Mouse (Mus musculus) right cerebral cortex, postnatal 25 days (tissue): ENCODE measurements around the gene Pth1r.

Experiments used
- DNase-seq: peaks from one replicate; pipeline ENCODE4 v3.0.0; 2022

The Pth1r gene

DNA sequence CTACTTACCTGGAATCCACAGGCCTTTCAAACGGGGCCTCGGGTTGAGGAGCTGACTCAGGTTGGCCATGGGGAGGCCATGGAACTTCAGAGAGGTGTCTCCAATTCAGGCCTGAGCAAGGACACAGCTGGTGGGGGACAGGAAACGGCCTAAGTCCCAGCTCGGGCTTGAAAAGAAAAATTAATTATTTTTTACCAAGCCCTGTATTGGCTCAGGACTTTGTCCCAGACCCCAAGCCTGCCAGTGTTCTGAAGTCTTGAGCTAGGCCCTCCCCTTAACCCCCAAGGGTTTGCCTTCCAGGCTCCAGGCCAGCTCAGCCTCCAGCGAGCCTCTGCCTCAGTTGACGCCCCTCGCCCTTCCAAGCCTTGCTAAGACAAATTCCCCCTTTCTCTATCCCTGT is at the start of gene Pth1r:
Gene Pth1r, minus strand, starts transcription at position 185 of the 400 bp plus-strand sequence.
- no peak for DNase-seq

DNA sequence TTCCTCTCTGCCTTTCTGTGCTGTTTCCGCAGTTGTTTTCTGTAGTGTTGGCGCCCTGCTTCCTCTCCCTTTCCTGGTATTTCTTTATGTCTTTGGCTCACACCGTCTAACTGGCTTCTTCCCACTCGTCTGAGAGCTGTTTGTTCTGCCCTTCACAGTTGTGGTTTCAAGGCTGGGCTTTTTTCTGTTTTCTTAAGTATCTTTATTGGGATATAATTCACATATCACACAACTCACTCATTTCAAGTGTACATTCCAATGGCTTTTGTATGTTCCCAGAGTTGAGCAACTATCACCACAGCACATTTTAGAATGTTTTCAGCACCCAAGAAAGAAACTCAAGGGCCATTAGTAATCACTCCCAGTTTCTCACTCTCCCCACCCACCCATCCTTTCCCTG is 43.5 kb upstream of the Pth1r start:
- DNase-seq = no peak

GRCm38 (mm10) chr9:110788169-110788568 is 41.2 kb upstream of the Pth1r start:
- no peak for DNase-seq

- DNase-seq = no peak
Measured at GRCm38 (mm10) chr9:110783611-110784010, 36.7 kb upstream of the Pth1r start.

- peak; percentile 68 for DNase-seq
Measured at GRCm38 (mm10) chr9:110781731-110782130, 34.8 kb upstream of the Pth1r start.

GRCm38 (mm10) chr9:110781256-110781721 is 34.3 kb upstream of the Pth1r start:
- peak; percentile 91 for DNase-seq

DNA sequence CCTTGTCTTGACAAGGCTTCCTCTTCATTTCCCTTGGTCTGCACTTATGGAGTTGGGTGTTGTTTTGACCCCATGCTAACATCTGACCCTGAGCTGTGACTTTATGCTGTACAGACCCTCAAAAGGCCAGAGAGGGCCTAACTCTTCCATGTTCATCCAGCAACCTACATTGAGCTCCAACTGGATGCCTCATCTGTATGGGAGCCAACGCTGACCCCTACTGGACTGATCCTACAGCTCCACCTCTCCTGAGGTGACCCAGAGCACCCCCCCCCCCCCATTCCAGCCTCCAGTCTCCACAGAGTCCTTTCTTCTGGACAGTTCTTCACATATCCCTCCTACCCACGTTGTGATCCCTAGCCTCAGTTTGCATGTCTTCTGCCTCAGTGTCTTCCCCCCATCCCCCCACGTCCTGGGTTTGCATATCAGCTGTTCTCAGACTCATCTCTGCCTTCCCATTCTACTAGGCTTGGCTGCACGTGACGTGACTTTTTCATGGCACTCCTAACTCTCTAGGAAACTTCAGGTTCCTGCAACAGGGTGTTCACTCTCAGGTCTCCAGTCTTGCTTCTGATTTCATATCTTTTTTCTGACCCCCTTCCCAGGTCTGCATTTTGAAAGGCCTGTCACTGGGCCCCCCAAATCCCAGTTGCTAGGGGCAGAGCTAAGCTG is 32.4 kb upstream of the Pth1r start:
- no peak for DNase-seq

DNA sequence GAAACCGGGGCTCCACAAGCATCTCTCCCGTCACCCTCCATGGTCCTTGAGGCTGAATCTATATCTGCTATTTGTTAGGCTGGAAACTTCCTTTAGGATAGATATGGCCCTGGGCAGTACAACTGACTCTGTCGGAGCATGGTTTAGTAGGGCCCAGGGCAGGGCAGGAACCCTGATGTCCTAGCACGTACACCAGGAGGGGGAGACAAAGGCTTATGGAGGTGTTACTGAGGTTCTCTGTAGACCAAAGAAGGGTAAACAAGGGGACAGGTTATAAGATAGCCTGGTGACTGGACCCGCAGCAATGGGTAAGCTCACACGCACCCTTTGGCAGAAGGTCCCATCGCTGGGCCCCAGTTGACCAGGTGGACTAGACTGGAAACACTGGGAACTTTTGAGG is 31.6 kb upstream of the Pth1r start:
- no peak for DNase-seq

GRCm38 (mm10) chr9:110778100-110778499 is 31.2 kb upstream of the Pth1r start:
- DNase-seq = no peak

DNA sequence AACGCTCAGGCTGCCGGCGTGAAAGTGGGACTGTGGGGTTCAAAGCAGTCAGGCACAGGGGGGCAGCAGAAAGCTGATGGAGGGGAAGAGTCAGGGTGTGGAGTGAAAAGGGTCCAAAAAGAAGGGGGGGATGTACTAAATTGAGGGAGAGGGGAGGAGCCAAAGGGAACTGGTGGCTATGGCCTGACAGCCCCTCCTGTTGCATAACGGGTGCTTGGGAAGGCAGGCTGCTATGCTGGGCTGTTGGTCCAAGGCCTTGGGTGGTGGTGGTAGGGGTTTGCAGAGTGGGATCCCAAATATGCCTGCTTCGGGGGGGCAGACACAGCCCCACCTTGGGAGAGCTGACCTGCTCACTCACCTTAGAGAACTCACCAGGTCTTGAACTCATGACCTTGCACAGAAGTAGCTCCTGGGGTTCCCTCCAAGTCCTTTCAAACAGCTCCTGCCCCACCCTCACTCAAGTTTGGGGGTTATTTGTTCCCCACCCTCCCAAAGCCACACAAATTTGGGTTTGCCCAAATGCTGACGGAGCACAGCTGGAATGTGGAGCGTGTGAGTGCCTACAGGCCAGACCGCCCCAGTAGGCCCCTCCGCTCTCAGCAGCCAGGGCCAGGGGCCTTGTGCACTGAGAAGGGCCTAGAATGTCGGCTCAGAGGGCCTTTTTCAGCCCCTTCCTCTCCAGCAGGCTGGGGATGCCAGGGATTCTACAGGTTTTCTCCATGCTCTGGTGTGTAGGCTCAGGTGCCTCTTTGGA is 28.5 kb upstream of the Pth1r start:
- no peak for DNase-seq

- DNase-seq = no peak
Measured at GRCm38 (mm10) chr9:110774403-110775268, 27.7 kb upstream of the Pth1r start.

DNA sequence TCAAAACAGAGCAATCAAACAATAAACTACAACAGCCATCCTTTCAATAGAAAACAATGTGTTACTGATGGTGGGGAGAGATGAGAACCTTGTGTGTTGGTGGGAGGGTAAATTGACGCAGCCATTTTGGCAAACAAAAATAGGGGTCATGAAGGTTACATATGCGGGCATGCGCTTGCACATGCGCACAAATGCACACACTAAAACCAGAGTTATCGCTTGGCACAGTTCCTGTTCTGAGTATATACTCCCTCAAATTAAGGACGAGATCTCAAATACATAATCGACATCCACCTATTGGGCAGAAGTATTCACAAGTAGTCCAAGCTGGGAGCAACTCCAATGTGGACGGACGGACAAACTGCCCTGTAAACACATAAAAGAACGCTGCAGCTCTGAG is 25.4 kb upstream of the Pth1r start:
- no peak for DNase-seq

- DNase-seq = no peak
Measured at GRCm38 (mm10) chr9:110763405-110763804, 16.5 kb upstream of the Pth1r start.

GRCm38 (mm10) chr9:110762763-110763162 is 15.8 kb upstream of the Pth1r start:
- no peak for DNase-seq

DNA sequence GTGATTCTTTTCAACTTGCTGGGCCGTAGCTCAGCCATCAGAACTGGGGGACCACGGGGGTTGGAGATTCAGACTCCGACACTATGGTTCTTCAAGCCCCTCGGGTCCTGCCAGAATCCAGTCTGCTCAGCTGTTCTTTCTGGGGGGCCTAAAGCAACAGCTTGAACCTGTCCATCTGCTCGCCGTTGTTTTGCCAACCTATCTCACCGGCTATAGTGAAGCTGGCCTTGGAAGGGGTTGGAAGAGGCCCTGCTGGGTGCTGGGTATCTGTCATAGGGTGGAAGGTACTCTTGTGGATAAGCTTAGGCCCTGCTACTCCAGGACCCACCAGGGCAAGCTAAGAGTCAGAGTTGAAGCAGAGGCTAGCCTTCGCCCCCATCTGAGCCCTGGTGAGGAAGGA is 13.9 kb upstream of the Pth1r start:
- DNase-seq = no peak

DNA sequence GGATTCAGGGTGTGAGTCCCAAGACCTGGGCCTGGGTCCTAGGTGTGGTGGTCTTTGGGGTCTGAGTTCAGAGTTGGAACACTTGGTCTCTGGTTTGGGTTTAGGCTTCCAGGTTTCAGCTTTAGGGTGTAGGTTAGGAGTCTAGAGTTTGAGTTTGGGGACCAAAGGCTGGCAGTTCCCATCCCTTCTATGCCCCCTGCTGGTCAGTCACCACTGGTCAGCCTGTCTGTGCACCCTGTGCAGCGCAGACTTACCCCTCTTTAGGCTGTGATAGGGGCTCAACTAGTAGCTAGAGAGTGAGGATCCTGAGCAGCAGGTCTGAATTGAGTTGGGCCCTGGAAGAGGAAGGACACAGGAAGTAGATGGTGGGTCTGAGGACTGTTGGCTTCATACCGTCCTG is 12.3 kb upstream of the Pth1r start:
- no peak for DNase-seq

- peak; percentile 54 for DNase-seq
Measured at GRCm38 (mm10) chr9:110758605-110759004, 11.7 kb upstream of the Pth1r start.

DNA sequence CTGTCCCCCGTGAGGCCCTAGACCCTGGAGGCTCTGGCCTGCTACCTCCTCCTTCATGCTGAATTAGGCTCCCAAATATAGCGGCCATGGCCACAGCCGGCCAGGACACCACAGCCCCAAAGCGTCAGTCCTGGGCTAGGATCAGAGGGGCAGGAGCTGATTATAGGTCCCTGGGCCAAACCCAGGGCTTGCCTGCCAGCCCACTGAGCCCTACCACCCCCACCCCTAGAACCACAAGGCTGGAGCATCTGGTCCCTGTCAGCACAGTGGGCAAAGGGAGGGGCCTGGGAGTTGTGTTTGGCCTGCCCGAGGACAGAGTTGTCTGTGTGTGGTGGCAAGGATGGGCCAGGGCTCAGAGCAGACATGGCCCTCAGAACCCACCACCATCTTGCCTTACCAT is 10.9 kb upstream of the Pth1r start:
- DNase-seq = no peak

DNA sequence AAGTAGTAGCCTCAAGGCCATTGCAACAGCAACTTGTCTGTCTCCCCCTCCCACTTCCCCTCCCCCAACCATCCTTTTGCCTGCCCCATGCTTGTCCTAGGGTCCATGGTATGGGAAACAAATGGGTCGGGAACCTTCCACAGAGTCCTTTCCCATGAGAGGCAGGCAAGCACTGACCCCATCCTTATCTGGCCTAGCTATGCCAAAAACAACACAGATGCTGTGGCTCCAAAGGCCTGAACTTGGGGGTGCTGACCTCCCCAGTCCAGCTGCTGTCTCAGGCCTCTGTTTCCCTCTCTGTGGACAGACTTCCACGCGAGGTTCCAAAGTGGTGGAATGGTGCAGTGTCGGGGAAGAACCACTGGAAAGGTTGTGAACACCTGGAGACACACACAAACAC is 6.8 kb upstream of the Pth1r start:
- DNase-seq = no peak

- no peak for DNase-seq
Measured at GRCm38 (mm10) chr9:110752917-110753435, 6.0 kb upstream of the Pth1r start.

DNA sequence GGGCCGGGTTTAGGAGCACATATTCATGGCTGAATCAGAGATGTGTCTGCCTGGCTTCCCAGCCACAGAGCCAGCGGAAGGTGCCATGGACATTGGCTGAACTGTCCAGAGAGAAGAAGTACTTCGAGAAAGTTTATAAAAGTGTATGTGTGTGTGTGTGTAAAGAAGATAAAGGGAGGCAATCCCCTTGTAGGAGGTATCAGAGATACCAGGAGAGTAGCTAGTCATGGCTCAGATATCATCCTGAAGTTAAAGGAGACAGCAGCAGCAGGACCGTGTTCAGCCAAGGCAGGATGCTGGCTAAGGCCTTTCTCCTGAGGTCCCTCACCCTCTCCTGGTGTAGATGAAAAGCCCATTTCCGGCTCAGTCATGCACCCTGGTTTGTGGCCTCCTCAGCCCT is 4.5 kb upstream of the Pth1r start:
- DNase-seq = no peak

DNA sequence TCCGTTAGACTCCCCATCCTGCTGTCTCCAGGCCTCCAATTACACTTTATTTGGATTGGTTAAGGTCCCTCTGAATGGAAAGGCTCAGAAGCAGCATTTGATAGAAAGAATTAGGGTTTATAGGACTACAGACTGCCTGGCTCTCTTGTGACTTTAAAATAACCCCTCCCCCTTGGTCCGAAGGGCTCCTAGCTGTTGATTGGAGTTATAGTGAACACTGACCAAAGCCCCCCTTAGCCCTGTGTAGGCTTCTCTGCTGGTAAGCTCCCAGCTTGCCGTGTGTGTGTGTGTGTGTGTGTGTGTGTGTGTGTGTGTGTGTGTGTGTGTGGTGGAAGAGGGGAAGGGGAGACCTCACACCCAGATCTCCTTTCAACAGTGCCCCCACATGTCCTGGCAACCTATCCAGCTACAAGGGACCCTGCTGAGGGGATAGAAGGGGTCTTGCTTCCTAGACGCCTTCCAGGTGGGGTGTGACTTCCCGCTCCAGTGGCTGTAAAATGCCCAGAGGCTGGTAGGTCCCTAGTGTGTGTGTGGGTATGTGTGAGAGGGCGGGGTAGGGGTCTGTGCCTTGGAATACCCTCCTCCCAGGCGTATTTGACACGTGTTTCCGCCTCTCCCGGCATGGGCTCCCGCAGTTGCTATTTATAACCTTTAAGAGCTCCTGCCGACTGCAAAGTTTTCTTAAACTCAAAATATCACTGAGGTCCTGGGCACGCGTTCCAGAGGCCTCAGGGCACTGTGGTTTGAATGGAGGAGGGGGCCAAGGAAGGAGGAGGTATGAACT is 3.7 kb upstream of the Pth1r start:
- no peak for DNase-seq
